Mouse (Mus musculus) brown adipose tissue, adult 24 weeks (tissue): ENCODE measurements around the gene Myo1c. TPM values are rescaled to one million over a fixed set of nuclear protein-coding genes. Genes with fewer than 3 reads are reported as not detected.
A peak's percentile ranks its signal among the peaks of the same experiment; 100 is the strongest.

Experiments
- H3K27ac ChIP-seq: fragments of 200-500 bp; replicated peaks from 2 replicates; pipeline ENCODE4 v1.5.1; 2012; ENCODE audit warnings: low read depth, mild to moderate bottlenecking, low read length
- H3K4me1 ChIP-seq: fragments of 200-500 bp; 2 replicates; pipeline ENCODE4 v1.6.1; 2012; ENCODE audit warnings: low read length, mixed read lengths; ENCODE audit not compliant: control insufficient read depth, insufficient read depth, insufficient read length
- H3K4me3 ChIP-seq: fragments of 200-500 bp; 2 replicates; pipeline ENCODE4 v1.5.1; 2012; ENCODE audit warnings: low read depth, mild to moderate bottlenecking, low read length, moderate library complexity; ENCODE audit not compliant: insufficient read depth
- polyA plus RNA-seq: library from polyadenylated mRNA; stranded (reverse); fragments of >200 nt; gene quantifications from 2 replicates; pipeline ENCODE4 v1.2.4, GENCODE M21; 2012; ENCODE audit not compliant: missing spikeins, insufficient read depth, insufficient read length

Myo1c gene
- polyA plus RNA-seq, result 65.7 and 72.5 TPM in 2 replicates

- H3K27ac ChIP-seq, result peak within 1 kb of the TSS; percentile 100
- peaks cover 33% of the 10 kb centered on the region for H3K4me1 ChIP-seq
- peak within 1 kb of the TSS; percentile 98 for H3K4me3 ChIP-seq
These were observed at the start of gene Myo1c for GRCm38 (mm10) chr11:75650311-75650710. TSS of gene Myo1c (plus strand) at chr11:75650504.

GRCm38 (mm10) chr11:75604826-75605225, 45.5 kb upstream of the Myo1c start:
- Histone ChIP-seq H3K27ac (no peak overlapping the region), H3K4me1 (no peaks in the 10 kb centered on the region), H3K4me3 (no peak overlapping the region)

DNA sequence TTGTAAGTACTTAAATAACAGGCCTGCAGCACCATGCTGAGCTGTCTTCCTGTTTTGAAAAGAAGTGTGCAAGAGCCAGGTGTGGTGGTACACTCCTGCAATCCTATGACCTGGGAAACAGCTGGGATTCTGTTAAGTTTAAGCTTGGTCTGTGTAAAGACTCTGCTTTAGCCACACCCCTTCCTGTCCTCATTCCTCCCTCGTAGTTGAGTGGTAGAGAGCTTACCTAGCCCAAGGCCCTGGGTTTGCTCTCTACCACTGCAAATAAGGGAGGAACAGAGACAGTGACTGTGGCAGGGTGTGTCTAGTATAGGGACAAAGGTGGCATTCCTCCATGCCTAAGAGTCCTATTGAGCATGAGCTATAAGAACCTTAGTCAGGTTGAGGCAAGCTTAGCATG, 45.0 kb upstream of the Myo1c start:
- no peak overlapping the region for H3K27ac ChIP-seq
- no peaks in the 10 kb centered on the region for H3K4me1 ChIP-seq
- no peak overlapping the region for H3K4me3 ChIP-seq

GRCm38 (mm10) chr11:75608776-75609175, 41.5 kb upstream of the Myo1c start:
- H3K27ac ChIP-seq, result no peak overlapping the region

DNA sequence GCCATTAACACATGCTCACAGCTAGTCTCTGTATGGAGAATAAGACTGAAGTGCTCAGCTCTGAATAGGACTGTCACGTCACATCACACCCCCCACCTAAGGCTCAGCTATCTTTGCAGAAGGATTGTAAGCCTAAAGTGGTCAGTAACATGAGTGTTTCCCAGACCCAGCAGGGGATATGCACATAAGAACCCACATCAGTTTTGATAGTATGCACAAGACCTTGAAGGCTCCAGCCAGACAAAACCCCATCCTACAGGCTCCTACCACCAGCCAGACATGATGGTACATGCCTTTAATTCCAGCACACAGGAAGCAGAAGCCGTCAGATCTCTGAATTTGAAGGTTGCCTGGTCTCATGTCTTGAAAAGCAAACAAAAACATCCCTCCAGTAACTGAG, 40.3 kb upstream of the Myo1c start:
- Histone ChIP-seq H3K27ac (no peak overlapping the region), H3K4me3 (no peak overlapping the region), H3K4me1 (no peaks in the 10 kb centered on the region)

More at GRCm38 (mm10) chr11:75608776-75609175, 41.5 kb upstream of the Myo1c start:
- no peak overlapping the region for H3K4me3 ChIP-seq
- no peaks in the 10 kb centered on the region for H3K4me1 ChIP-seq

- no peak overlapping the region for H3K4me3 ChIP-seq
- no peaks in the 10 kb centered on the region for H3K4me1 ChIP-seq
- H3K27ac ChIP-seq, result no peak overlapping the region
These were observed 35.5 kb upstream of the Myo1c start for GRCm38 (mm10) chr11:75614769-75615168.

GRCm38 (mm10) chr11:75615556-75615955, 34.7 kb upstream of the Myo1c start:
- Histone ChIP-seq H3K4me3 (no peak overlapping the region), H3K27ac (no peak overlapping the region), H3K4me1 (no peaks in the 10 kb centered on the region)

GRCm38 (mm10) chr11:75619133-75619532, 31.2 kb upstream of the Myo1c start:
- Histone ChIP-seq H3K4me3 (no peak overlapping the region), H3K27ac (no peak overlapping the region)

GRCm38 (mm10) chr11:75620136-75620780, 30.0 kb upstream of the Myo1c start:
- H3K4me3 ChIP-seq, result no peak overlapping the region
- H3K4me1 ChIP-seq, result peaks cover 7% of the 10 kb centered on the region; the same call in 1 of the 2 replicates

More at GRCm38 (mm10) chr11:75619133-75619532, 31.2 kb upstream of the Myo1c start:
- peaks cover 3% of the 10 kb centered on the region; the same call in 1 of the 2 replicates for H3K4me1 ChIP-seq

DNA sequence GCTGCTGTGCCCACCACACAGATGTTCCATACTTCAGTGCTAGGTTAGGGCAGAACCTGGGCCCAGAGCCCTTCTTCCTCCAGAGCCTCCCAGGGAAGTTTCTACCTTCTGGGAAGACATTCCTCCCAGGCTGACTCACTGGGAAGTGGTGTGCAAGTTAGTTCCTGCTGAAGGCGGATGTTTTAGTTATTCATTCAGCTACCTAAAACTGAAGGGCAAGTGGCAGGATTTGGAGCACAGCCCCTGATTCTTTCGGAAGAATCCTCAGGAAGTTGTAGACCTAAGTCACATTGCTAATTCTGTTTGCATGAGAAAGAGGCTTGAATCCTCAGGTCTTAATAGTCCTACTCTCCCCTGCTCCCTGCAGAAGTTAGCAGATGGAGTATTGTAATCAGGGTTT, 28.9 kb upstream of the Myo1c start:
- peaks cover 7% of the 10 kb centered on the region; the same call in 1 of the 2 replicates for H3K4me1 ChIP-seq
- no peak overlapping the region for H3K4me3 ChIP-seq
- peak overlapping the region; percentile 46; the same call in 1 of the 2 replicates for H3K27ac ChIP-seq

More at GRCm38 (mm10) chr11:75620136-75620780, 30.0 kb upstream of the Myo1c start:
- no peak overlapping the region for H3K27ac ChIP-seq

DNA sequence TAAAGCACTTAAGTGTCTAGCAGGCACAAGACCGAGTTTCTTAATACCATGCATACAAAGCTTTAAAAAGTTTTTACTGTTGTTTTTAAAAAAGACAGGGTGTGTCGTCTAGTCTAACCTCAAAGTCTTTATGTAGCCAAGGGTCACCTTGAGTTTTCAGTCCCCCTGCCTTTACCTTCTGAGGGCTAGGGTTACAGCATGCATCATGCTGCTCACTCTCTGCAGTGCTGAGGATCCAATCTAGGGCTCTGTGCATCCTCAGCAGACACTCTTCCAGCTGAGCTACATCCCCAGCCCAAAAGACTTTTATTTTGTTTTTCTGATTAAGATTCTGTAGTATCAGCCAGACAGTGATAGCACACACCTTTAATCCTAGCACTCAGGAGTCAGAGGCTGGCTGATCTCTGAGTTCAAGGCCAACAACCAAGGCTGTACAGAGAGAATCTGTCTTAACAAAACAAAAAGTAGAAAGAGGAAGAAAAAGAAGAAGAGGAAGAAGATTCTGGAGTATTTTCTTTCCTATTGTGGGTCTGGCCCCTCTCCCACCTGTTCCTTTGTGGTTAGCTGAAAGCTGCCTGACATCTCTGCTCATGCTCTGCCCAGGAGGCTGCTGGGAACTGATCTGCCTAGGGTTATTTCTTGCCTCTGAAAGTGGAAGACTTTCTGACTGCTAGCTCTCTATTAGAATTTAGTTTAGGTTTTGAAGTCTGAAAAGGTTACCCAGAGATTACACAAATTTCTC, 27.5 kb upstream of the Myo1c start:
- peak overlapping the region; percentile 76; the same call in 1 of the 2 replicates for H3K27ac ChIP-seq
- peaks cover 7% of the 10 kb centered on the region; the same call in 1 of the 2 replicates for H3K4me1 ChIP-seq
- H3K4me3 ChIP-seq, result no peak overlapping the region

GRCm38 (mm10) chr11:75624102-75624554, 26.2 kb upstream of the Myo1c start:
- Histone ChIP-seq H3K27ac (peak overlapping the region; percentile 87), H3K4me1 (peaks cover 7% of the 10 kb centered on the region; the same call in 1 of the 2 replicates), H3K4me3 (no peak overlapping the region)

DNA sequence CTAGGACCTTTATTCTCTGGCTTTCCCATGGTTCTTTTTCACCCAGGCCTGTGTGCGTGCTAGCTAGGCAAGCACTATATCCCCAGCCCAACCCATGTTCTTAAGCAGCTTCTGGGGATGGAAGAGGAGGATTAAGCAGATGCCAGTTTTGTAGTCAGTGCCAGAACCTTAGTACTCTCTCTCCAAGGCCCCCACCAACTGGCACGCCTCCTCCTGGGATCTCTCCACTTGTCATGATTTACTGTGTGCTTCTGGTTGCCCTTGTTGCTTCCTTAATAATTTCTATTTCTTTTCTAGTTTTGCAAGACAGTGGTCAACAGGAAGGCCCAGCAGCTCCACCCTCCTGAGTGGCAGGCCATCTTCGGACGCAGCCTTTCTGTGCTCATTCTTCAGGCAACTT, 24.5 kb upstream of the Myo1c start:
- H3K4me3 ChIP-seq, result no peak overlapping the region
- no peak overlapping the region for H3K27ac ChIP-seq
- peaks cover 7% of the 10 kb centered on the region; the same call in 1 of the 2 replicates for H3K4me1 ChIP-seq

DNA sequence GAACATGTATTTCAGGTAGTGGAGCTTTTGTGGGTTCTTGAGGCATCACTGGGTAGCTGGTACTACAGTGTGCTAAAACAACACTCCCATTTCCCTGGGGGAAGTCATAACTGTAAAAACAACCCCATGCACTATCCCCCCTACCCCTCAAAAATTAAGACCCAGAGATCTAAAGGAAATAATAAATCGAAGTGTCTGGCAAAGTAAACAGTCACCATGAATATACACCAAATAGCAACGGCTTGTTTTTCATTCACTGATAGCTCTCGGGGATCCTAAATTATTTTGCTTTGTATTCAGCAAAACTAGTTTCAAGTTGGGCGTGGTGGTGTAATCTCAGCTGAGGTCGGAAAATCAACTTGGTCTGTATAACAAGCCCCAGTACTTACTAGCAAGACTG, 20.2 kb upstream of the Myo1c start:
- peak overlapping the region; percentile 66; the same call in 1 of the 2 replicates for H3K27ac ChIP-seq
- peak overlapping the region; percentile 65 for H3K4me3 ChIP-seq
- H3K4me1 ChIP-seq, result peaks cover 11% of the 10 kb centered on the region

DNA sequence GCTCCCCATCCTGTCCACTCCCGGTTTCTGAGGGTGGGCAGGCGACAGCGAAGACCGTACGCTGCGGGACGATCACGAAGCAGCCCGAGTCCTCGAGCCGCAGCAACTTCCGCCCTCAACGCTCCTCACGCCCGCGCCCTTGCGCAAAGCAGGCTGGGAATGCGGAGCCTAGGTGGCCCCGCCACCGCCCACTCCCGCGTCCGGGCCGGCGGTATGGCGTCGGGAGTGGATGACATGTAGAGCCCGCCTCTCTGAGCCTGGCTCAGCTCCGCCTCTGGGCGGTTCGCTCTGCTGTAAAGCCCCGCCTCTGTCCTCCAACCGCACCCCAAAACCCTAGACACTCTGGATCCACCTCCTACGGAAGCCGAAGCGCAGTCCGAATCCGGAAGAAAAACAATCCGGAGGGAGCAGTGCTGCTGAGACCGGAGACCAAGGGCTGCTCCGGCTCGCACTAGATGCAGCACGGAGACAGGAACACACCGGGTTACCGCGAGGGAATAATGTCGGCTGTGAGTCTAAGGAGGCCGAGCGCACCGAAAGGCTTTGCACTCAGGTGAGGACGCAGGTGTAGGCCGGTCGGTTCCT, 19.6 kb upstream of the Myo1c start, which contains the start of gene Inpp5k:
Inpp5k (plus strand) TSS at position 344 of the 585 bp plus-strand sequence.
- Histone ChIP-seq H3K4me1 (peaks cover 14% of the 10 kb centered on the region), H3K4me3 (peak within 1 kb of the TSS; percentile 77), H3K27ac (peak within 1 kb of the TSS; percentile 66)
